Mouse (Mus musculus) bone marrow, adult 2 months (tissue): ENCODE measurements around the gene Slc16a12.

Experiments
- CTCF ChIP-seq: fragments of 200-500 bp; IDR thresholded peaks from 2 replicates; pipeline ENCODE4 v1.5.1; 2011; ENCODE audit warnings: low read length, control low read depth; ENCODE audit not compliant: control insufficient read depth, insufficient read depth
- POLR2A ChIP-seq: fragments of 200-500 bp; IDR thresholded peaks from 2 replicates; pipeline ENCODE4 v1.6.1; 2011; ENCODE audit warnings: low read depth, mild to moderate bottlenecking, control low read depth, low read length, borderline replicate concordance; ENCODE audit not compliant: control insufficient read depth

- no peak for TF ChIP-seq CTCF
- no peak for TF ChIP-seq POLR2A
These were observed 48.2 kb downstream of the Slc16a12 start for GRCm38 (mm10) chr19:34698852-34699251.
